Mouse (Mus musculus) liver, postnatal 0 days (tissue): ENCODE results near the gene Kat6b. TPM values are rescaled to one million over a fixed set of nuclear protein-coding genes. Genes with fewer than 3 reads are reported as not detected.
A peak's percentile ranks its signal among the peaks of the same experiment; 100 is the strongest.
"Not testable (repeated sequence)": the region's sequence is repeated elsewhere in the genome, so short reads cannot be mapped to it uniquely, and the experiment has no call there.

Experiments
- ATAC-seq: fragments of 200-750 bp; cut with Nextera tagmentation; 2 replicates; pipeline ENCODE4 v1.8.0; 2017; ENCODE audit warnings: mild to moderate bottlenecking, moderate library complexity
- DNase-seq: peaks from one replicate; pipeline ENCODE4 v3.0.0-alpha.2; 2016
- H3K27ac ChIP-seq: fragments of 300-500 bp; sonication (generic); 2 replicates; pipeline ENCODE4 v1.5.1; 2014; ENCODE audit warnings: antibody characterized with exemption, moderate library complexity, mild to moderate bottlenecking, low read depth
- H3K27me3 ChIP-seq: fragments of 300-500 bp; sonication (generic); 2 replicates; pipeline ENCODE4 v1.6.1; 2014; ENCODE audit warnings: low read length, control low read depth, mixed read lengths; ENCODE audit not compliant: insufficient read depth
- H3K36me3 ChIP-seq: fragments of 300-500 bp; sonication (generic); replicated peaks from 2 replicates; pipeline ENCODE4 v1.6.1; 2014; ENCODE audit warnings: mild to moderate bottlenecking, control low read depth, low read length, moderate library complexity, mixed read lengths; ENCODE audit not compliant: insufficient read depth
- H3K4me1 ChIP-seq: fragments of 300-500 bp; sonication (generic); 2 replicates; pipeline ENCODE4 v1.6.1; 2014; ENCODE audit warnings: antibody characterized with exemption, mild to moderate bottlenecking, control low read depth; ENCODE audit not compliant: insufficient read depth
- H3K4me2 ChIP-seq: fragments of 300-500 bp; sonication (generic); 2 replicates; pipeline ENCODE4 v1.6.1; 2014; ENCODE audit warnings: low read depth, mild to moderate bottlenecking, low read length, moderate library complexity, mixed read lengths
- H3K4me3 ChIP-seq: fragments of 300-500 bp; sonication (generic); 2 replicates; pipeline ENCODE4 v1.5.1; 2014; ENCODE audit warnings: low read depth, low read length
- H3K9ac ChIP-seq: fragments of 300-500 bp; sonication (generic); replicated peaks from 2 replicates; pipeline ENCODE4 v1.6.1; 2014; ENCODE audit warnings: mild to moderate bottlenecking, moderate library complexity
- H3K9me3 ChIP-seq: fragments of 300-500 bp; sonication (generic); 2 replicates; pipeline ENCODE4 v1.6.1; 2016; ENCODE audit warnings: mild to moderate bottlenecking, control low read depth, low read length, mixed read lengths
- CTCF ChIP-seq: sonication (generic); IDR thresholded peaks from 2 replicates; pipeline ENCODE4 v1.5.1; 2016; ENCODE audit warnings: antibody characterized with exemption, low read depth
- EP300 ChIP-seq: IDR thresholded peaks from 2 replicates; pipeline ENCODE4 v1.6.1; 2016; ENCODE audit warnings: antibody characterized with exemption, low read depth, mild to moderate bottlenecking
- WGBS: fragments of 180-500 bp; shearing (Covaris S2); extraction: QIAGEN DNeasy Blood & Tissue Kit; methylation state at CpG from one replicate; pipeline ENCODE4 v1.1.7; 2014; ENCODE audit not compliant: insufficient replicate concordance; 5-methylcytosine and 5-hydroxymethylcytosine counted together
- polyA plus RNA-seq: library from polyadenylated mRNA; unstranded; fragments of >200 nt; fragmentation: Nextera tagmentation; extraction: Ambion mirVana; gene quantifications from 2 replicates; pipeline ENCODE4 v1.2.1, GENCODE M21; 2015

Kat6b gene
- polyA plus RNA-seq, 1 experiment from 2014 or later: 1.5 TPM

DNA sequence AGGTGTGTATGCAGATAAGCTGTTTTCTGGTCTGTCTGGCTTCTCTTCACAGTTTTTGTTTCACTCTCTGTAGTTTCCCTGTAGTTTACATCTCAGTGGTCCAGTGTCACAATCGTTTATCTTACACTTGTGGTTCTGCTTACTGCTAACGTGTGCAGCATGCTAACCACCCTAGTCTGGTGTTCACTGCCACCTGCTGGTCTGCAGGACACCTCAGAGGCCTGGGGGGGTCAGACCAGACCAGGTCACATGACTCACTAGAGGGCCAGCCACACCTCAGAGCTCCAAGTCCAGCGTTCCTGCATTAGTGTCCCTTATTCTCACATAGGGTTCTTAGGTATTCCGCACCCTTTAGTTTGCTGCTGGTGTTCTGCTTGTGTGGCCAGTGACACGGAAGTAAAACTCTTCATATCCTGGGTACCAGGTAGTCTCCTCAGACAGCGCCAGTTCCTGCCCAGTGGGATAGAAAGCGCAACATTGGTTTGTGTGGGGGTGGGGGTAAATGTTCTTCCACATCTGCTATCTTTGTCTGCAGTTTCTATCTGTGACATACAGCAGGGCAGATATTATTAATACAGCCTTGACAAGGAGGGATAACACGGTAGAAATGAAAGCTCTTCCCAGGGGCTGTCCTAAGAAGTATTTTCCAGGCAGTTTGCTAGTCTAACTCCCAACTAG is 181.4 kb downstream of the Kat6b start:
- H3K27ac ChIP-seq: no peak overlapping the region

GRCm38 (mm10) chr14:21669218-21669617 is 188.0 kb downstream of the Kat6b start:
- Histone ChIP-seq H3K36me3 (peaks cover 13% of the 10 kb centered on the region), H3K4me1 (peaks cover 8% of the 10 kb centered on the region; the same call in 1 of the 2 replicates), H3K27ac (peak overlapping the region; percentile 23; the same call in 1 of the 2 replicates), H3K4me2 (no peak overlapping the region), H3K9me3 (no peaks in the 10 kb centered on the region), H3K9ac (no peak overlapping the region), H3K4me3 (no peak overlapping the region), H3K27me3 (no peaks in the 10 kb centered on the region)
- TF ChIP-seq CTCF (no peak), EP300 (no peak)
- DNase-seq: peak; percentile 53
- WGBS: 80% methylated on average over 11 of the region's 11 CpGs
- ATAC-seq: peak; percentile 43

More for the DNA sequence above, 181.4 kb downstream of the Kat6b start:
- Histone ChIP-seq H3K4me3 (no peak overlapping the region), H3K9me3 (no peaks in the 10 kb centered on the region), H3K4me2 (0 out of 2 replicates have a peak overlapping the region, but pooled peaks have one; percentile 18), H3K36me3 (peaks cover 16% of the 10 kb centered on the region), H3K4me1 (no peaks in the 10 kb centered on the region), H3K9ac (no peak overlapping the region), H3K27me3 (no peaks in the 10 kb centered on the region)
- WGBS: 52% methylated on average over 8 of the region's 8 CpGs
- TF ChIP-seq EP300: no peak
- peak; percentile 56 for TF ChIP-seq CTCF
- DNase-seq (peak; percentile 44), ATAC-seq (peak; percentile 67)

- peak overlapping the region; percentile 23; the same call in 1 of the 2 replicates for H3K27ac ChIP-seq
- DNase-seq (peak; percentile 28), ATAC-seq (peak; percentile 90)
- TF ChIP-seq CTCF (no peak), EP300 (no peak)
- no peak overlapping the region for H3K4me2 ChIP-seq
- H3K36me3 ChIP-seq: peaks cover 11% of the 10 kb centered on the region
- no peaks in the 10 kb centered on the region for H3K9me3 ChIP-seq
- 69% methylated on average over 11 of the region's 11 CpGs for WGBS
- H3K9ac ChIP-seq: no peak overlapping the region
- H3K4me1 ChIP-seq: peaks cover 8% of the 10 kb centered on the region; the same call in 1 of the 2 replicates
- H3K27me3 ChIP-seq: no peaks in the 10 kb centered on the region
- no peak overlapping the region for H3K4me3 ChIP-seq
Observed at GRCm38 (mm10) chr14:21669633-21670421, 188.6 kb downstream of the Kat6b start.

DNA sequence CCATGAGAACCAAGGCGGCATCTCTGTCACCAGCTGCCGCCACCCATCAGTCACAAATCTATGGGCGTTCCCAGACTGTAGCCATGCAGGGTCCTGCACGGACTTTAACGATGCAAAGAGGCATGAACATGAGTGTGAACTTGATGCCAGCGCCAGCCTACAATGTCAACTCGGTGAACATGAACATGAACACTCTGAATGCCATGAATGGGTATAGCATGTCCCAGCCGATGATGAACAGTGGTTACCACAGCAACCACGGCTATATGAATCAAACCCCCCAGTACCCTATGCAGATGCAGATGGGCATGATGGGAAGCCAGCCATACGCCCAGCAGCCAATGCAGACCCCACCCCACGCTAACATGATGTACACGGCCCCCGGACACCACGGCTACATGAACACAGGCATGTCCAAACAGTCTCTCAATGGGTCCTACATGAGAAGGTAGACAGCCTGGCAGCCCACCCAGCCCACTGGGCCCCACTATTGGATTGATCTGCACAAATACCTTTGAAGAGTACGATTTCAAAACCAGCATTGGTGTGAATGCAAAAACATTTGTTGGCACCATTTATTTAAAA is 189.3 kb downstream of the Kat6b start:
- H3K36me3 ChIP-seq: peaks cover 11% of the 10 kb centered on the region
- not testable (repeated sequence) for H3K4me1 ChIP-seq, DNase-seq, H3K9ac ChIP-seq, H3K9me3 ChIP-seq, H3K4me3 ChIP-seq, ATAC-seq, H3K4me2 ChIP-seq, H3K27ac ChIP-seq, H3K27me3 ChIP-seq
- 84% methylated on average over 15 of the region's 15 CpGs for WGBS

DNA sequence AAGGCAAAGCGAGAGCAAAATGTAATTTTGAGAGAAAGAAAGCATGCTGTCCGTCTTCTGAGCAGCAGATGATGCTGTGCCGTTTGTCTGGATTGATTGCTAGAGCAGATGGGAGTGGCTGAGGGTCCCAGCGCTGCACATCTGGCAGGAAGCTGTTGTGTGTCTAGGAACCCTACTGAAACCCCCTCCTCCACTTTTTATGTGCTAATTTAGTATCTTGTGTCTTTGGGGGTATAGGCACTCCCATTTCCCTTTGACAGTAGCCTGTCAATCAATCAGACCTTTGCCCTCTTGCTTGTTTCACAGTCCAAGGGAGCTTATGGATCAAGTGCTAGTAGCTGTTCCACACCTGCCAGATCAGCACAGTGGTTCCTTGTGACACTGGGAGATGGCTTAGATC is 191.9 kb downstream of the Kat6b start:
- Histone ChIP-seq H3K4me2 (no peak overlapping the region), H3K9ac (no peak overlapping the region), H3K9me3 (no peaks in the 10 kb centered on the region), H3K27me3 (no peaks in the 10 kb centered on the region), H3K4me1 (peaks cover 8% of the 10 kb centered on the region; the same call in 1 of the 2 replicates), H3K36me3 (peaks cover 3% of the 10 kb centered on the region; the same call in 1 of the 2 replicates), H3K27ac (no peak overlapping the region), H3K4me3 (no peak overlapping the region)
- TF ChIP-seq EP300 (no peak), CTCF (no peak)
- no peak for DNase-seq
- ATAC-seq: no peak
- 79% methylated on average over 4 of the region's 4 CpGs for WGBS

GRCm38 (mm10) chr14:21674471-21674870 is 193.2 kb downstream of the Kat6b start:
- Histone ChIP-seq H3K4me2 (no peak overlapping the region), H3K4me3 (no peak overlapping the region), H3K9me3 (no peaks in the 10 kb centered on the region), H3K36me3 (no peaks in the 10 kb centered on the region; the same call in 1 of the 2 replicates), H3K9ac (no peak overlapping the region), H3K27me3 (no peaks in the 10 kb centered on the region), H3K4me1 (peaks cover 4% of the 10 kb centered on the region; the same call in 1 of the 2 replicates), H3K27ac (no peak overlapping the region)
- TF ChIP-seq CTCF (no peak), EP300 (no peak)
- WGBS: 51% methylated on average over 5 of the region's 5 CpGs
- ATAC-seq: no peak
- no peak for DNase-seq
